Mouse (Mus musculus): Measurements from ENCODE around the gene Atp4a. TPM values are rescaled to one million over a fixed set of nuclear protein-coding genes. Genes with fewer than 3 reads are reported as not detected.
A peak's percentile ranks its signal among the peaks of the same experiment; 100 is the strongest.

The Atp4a gene
- polyA plus RNA-seq, 1 experiment: 3.8 TPM

- no peak for DNase-seq
- H3K36me3 ChIP-seq (ENCODE audit: control insufficient read depth, insufficient read depth, low read length): no peaks in the 10 kb centered on the region
- H3K4me1 ChIP-seq (replicated peaks; ENCODE audit: control insufficient read depth, insufficient read depth, low read length): no peaks in the 10 kb centered on the region
- TF ChIP-seq CTCF (IDR thresholded peaks at IDR 0.05; ENCODE audit: borderline replicate concordance, control insufficient read depth, extremely low read depth, insufficient read depth, low read length, poor library complexity) (no peak), POLR2A (IDR thresholded peaks at IDR 0.05; ENCODE audit: control insufficient read depth, extremely low read depth, insufficient read depth, low read length, poor library complexity) (no peak)
- WGBS: 52% methylated on average over 4 of the region's 4 CpGs
- no peak overlapping the region for H3K4me3 ChIP-seq (ENCODE audit: control insufficient read depth, insufficient read depth, low read length)
- no peaks in the 10 kb centered on the region for H3K27me3 ChIP-seq (ENCODE audit: control insufficient read depth, insufficient read depth, low read length)
- H3K27ac ChIP-seq (ENCODE audit: control insufficient read depth, insufficient read depth, low read length): no peak overlapping the region
These were observed 32.1 kb downstream of the Atp4a start for GRCm38 (mm10) chr7:30744022-30744598.

GRCm38 (mm10) chr7:30747525-30748204, 35.7 kb downstream of the Atp4a start:
- WGBS: 92% methylated on average over 7 of the region's 7 CpGs
- no peak for TF ChIP-seq POLR2A (IDR thresholded peaks at IDR 0.05; ENCODE audit: control insufficient read depth, extremely low read depth, insufficient read depth, low read length, poor library complexity)
- no peak for TF ChIP-seq CTCF (IDR thresholded peaks at IDR 0.05; ENCODE audit: borderline replicate concordance, control insufficient read depth, extremely low read depth, insufficient read depth, low read length, poor library complexity)
- no peaks in the 10 kb centered on the region for H3K36me3 ChIP-seq (ENCODE audit: control insufficient read depth, insufficient read depth, low read length)
- no peaks in the 10 kb centered on the region for H3K27me3 ChIP-seq (ENCODE audit: control insufficient read depth, insufficient read depth, low read length)
- no peak for DNase-seq
- H3K27ac ChIP-seq (ENCODE audit: control insufficient read depth, insufficient read depth, low read length): no peak overlapping the region
- no peak overlapping the region for H3K4me3 ChIP-seq (ENCODE audit: control insufficient read depth, insufficient read depth, low read length)
- H3K4me1 ChIP-seq (replicated peaks; ENCODE audit: control insufficient read depth, insufficient read depth, low read length): no peaks in the 10 kb centered on the region

- Histone ChIP-seq H3K4me1 (replicated peaks; ENCODE audit: control insufficient read depth, insufficient read depth, low read length) (no peaks in the 10 kb centered on the region), H3K27me3 (ENCODE audit: control insufficient read depth, insufficient read depth, low read length) (no peaks in the 10 kb centered on the region), H3K4me3 (ENCODE audit: control insufficient read depth, insufficient read depth, low read length) (no peak overlapping the region), H3K27ac (ENCODE audit: control insufficient read depth, insufficient read depth, low read length) (no peak overlapping the region), H3K36me3 (ENCODE audit: control insufficient read depth, insufficient read depth, low read length) (no peaks in the 10 kb centered on the region)
- no peak for TF ChIP-seq POLR2A (IDR thresholded peaks at IDR 0.05; ENCODE audit: control insufficient read depth, extremely low read depth, insufficient read depth, low read length, poor library complexity)
- 98% methylated on average over 13 of the region's 13 CpGs for WGBS
- no peak for DNase-seq
These were observed 38.0 kb downstream of the Atp4a start for GRCm38 (mm10) chr7:30749824-30750606.

GRCm38 (mm10) chr7:30751086-30751669, 39.2 kb downstream of the Atp4a start, which contains the start of gene Sbsn:
TSS of gene Sbsn (plus strand) at chr7:30751471.
- Histone ChIP-seq H3K27me3 (ENCODE audit: control insufficient read depth, insufficient read depth, low read length) (no peaks in the 10 kb centered on the region), H3K27ac (ENCODE audit: control insufficient read depth, insufficient read depth, low read length) (no peak within 1 kb of the TSS), H3K4me3 (ENCODE audit: control insufficient read depth, insufficient read depth, low read length) (no peak within 1 kb of the TSS), H3K36me3 (ENCODE audit: control insufficient read depth, insufficient read depth, low read length) (no peaks in the 10 kb centered on the region), H3K4me1 (replicated peaks; ENCODE audit: control insufficient read depth, insufficient read depth, low read length) (no peaks in the 10 kb centered on the region)
- 90% methylated on average over 5 of the region's 5 CpGs for WGBS
- DNase-seq: no peak
- TF ChIP-seq POLR2A (IDR thresholded peaks at IDR 0.05; ENCODE audit: control insufficient read depth, extremely low read depth, insufficient read depth, low read length, poor library complexity): no peak
- TF ChIP-seq CTCF (IDR thresholded peaks at IDR 0.05; ENCODE audit: borderline replicate concordance, control insufficient read depth, extremely low read depth, insufficient read depth, low read length, poor library complexity): no peak

- DNase-seq: no peak
- Histone ChIP-seq H3K27me3 (ENCODE audit: control insufficient read depth, insufficient read depth, low read length) (no peaks in the 10 kb centered on the region), H3K36me3 (ENCODE audit: control insufficient read depth, insufficient read depth, low read length) (no peaks in the 10 kb centered on the region), H3K4me3 (ENCODE audit: control insufficient read depth, insufficient read depth, low read length) (no peak overlapping the region), H3K27ac (ENCODE audit: control insufficient read depth, insufficient read depth, low read length) (no peak overlapping the region), H3K4me1 (replicated peaks; ENCODE audit: control insufficient read depth, insufficient read depth, low read length) (no peaks in the 10 kb centered on the region)
- no peak for TF ChIP-seq CTCF (IDR thresholded peaks at IDR 0.05; ENCODE audit: borderline replicate concordance, control insufficient read depth, extremely low read depth, insufficient read depth, low read length, poor library complexity)
- no peak for TF ChIP-seq POLR2A (IDR thresholded peaks at IDR 0.05; ENCODE audit: control insufficient read depth, extremely low read depth, insufficient read depth, low read length, poor library complexity)
- 85% methylated on average over 3 of the region's 3 CpGs for WGBS
These were observed 45.0 kb downstream of the Atp4a start for GRCm38 (mm10) chr7:30757001-30757400.

GRCm38 (mm10) chr7:30758853-30759252, 46.8 kb downstream of the Atp4a start:
- WGBS: 86% methylated on average over 4 of the region's 4 CpGs
- Histone ChIP-seq H3K27ac (ENCODE audit: control insufficient read depth, insufficient read depth, low read length) (no peak overlapping the region), H3K4me3 (ENCODE audit: control insufficient read depth, insufficient read depth, low read length) (no peak overlapping the region), H3K4me1 (replicated peaks; ENCODE audit: control insufficient read depth, insufficient read depth, low read length) (no peaks in the 10 kb centered on the region), H3K36me3 (ENCODE audit: control insufficient read depth, insufficient read depth, low read length) (no peaks in the 10 kb centered on the region), H3K27me3 (ENCODE audit: control insufficient read depth, insufficient read depth, low read length) (no peaks in the 10 kb centered on the region)
- DNase-seq: peak; percentile 24
- TF ChIP-seq CTCF (IDR thresholded peaks at IDR 0.05; ENCODE audit: borderline replicate concordance, control insufficient read depth, extremely low read depth, insufficient read depth, low read length, poor library complexity): no peak
- no peak for TF ChIP-seq POLR2A (IDR thresholded peaks at IDR 0.05; ENCODE audit: control insufficient read depth, extremely low read depth, insufficient read depth, low read length, poor library complexity)
